Mouse (Mus musculus) thymus, postnatal 25 days (tissue): ENCODE data around the gene B830017H08Rik.
A peak's percentile ranks its signal among the peaks of the same experiment; 100 is the strongest.

Source experiments
- DNase-seq: peaks from one replicate; pipeline ENCODE4 v3.0.0; 2022

B830017H08Rik gene

GRCm38 (mm10) chr16:17809711-17810110 is 23.2 kb upstream of the B830017H08Rik start:
- no peak for DNase-seq

- DNase-seq = no peak
These were observed 20.8 kb upstream of the B830017H08Rik start for GRCm38 (mm10) chr16:17812120-17812519.

GRCm38 (mm10) chr16:17813173-17813572 is 19.7 kb upstream of the B830017H08Rik start:
- no peak for DNase-seq

GRCm38 (mm10) chr16:17815411-17816402 is 17.2 kb upstream of the B830017H08Rik start:
- DNase-seq = peak; percentile 76

- DNase-seq = no peak
These were observed 16.4 kb upstream of the B830017H08Rik start for GRCm38 (mm10) chr16:17816528-17816927.

- no peak for DNase-seq
These were observed 6.4 kb upstream of the B830017H08Rik start for GRCm38 (mm10) chr16:17826500-17826899.

GRCm38 (mm10) chr16:17828229-17828628 is 4.7 kb upstream of the B830017H08Rik start:
- no peak for DNase-seq

- DNase-seq = no peak
These were observed 4.1 kb upstream of the B830017H08Rik start for GRCm38 (mm10) chr16:17828867-17829266.

GRCm38 (mm10) chr16:17830385-17831178 is 2.3 kb upstream of the B830017H08Rik start:
- DNase-seq = no peak

- no peak for DNase-seq
These were observed 1.1 kb upstream of the B830017H08Rik start for GRCm38 (mm10) chr16:17831781-17832180.

GRCm38 (mm10) chr16:17833321-17833680 is 380 bp downstream of the B830017H08Rik start:
- DNase-seq = no peak

GRCm38 (mm10) chr16:17833681-17834399 is 919 bp downstream of the B830017H08Rik start:
- DNase-seq = no peak

GRCm38 (mm10) chr16:17834543-17834942 is 1.6 kb downstream of the B830017H08Rik start:
- no peak for DNase-seq

GRCm38 (mm10) chr16:17835481-17835880 is 2.6 kb downstream of the B830017H08Rik start:
- no peak for DNase-seq

GRCm38 (mm10) chr16:17838051-17838450 is 5.1 kb downstream of the B830017H08Rik start, which contains the start of gene Car15:
TSS of gene Car15 (minus strand) at chr16:17838364.
- no peak for DNase-seq

- DNase-seq = no peak
These were observed 7.1 kb downstream of the B830017H08Rik start for GRCm38 (mm10) chr16:17839976-17840375.

- DNase-seq = no peak
These were observed 9.5 kb downstream of the B830017H08Rik start for GRCm38 (mm10) chr16:17842437-17842836.

- DNase-seq = no peak
These were observed 10.9 kb downstream of the B830017H08Rik start for GRCm38 (mm10) chr16:17843701-17844365.

- no peak for DNase-seq
These were observed 15.5 kb downstream of the B830017H08Rik start for GRCm38 (mm10) chr16:17848431-17848830.

- peak; percentile 14 for DNase-seq
These were observed 16.0 kb downstream of the B830017H08Rik start for GRCm38 (mm10) chr16:17848928-17849327.

- no peak for DNase-seq
These were observed 16.6 kb downstream of the B830017H08Rik start for GRCm38 (mm10) chr16:17849486-17849885.

- DNase-seq = no peak
These were observed 18.4 kb downstream of the B830017H08Rik start for GRCm38 (mm10) chr16:17851331-17851730.
